Mouse (Mus musculus): Measurements from ENCODE around the gene Gm21767. TPM values are rescaled to one million over a fixed set of nuclear protein-coding genes. Genes with fewer than 3 reads are reported as not detected.

The Gm21767 gene
- not detected for total RNA-seq (2023)

DNA sequence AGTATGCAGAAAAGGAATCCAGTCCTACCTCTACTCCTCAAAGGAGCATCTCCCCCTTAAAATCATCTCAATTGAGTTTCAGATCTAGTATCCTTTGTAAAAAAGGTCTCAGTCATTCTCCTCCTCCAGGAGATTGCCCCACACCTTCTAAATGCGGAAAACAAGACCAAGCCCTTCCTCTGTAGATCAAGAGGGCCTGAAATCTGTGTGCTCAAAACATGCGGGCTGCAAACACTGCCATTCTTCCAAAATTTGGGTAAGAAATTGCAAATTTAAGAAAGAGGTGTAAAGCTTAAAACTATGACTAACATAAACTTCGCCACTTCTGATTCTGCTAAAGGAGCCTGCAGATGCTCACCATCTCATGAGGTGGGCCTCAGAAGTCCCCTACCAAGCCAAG, at the start of gene Gm21767:
Gm21767 (plus strand) TSS at position 301 of the 400 bp plus-strand sequence.

